Mouse (Mus musculus): ENCODE data around the gene Cct5.
"Not testable (repeated sequence)": the region's sequence is repeated elsewhere in the genome, so short reads cannot be mapped to it uniquely, and the experiment has no call there.

The Cct5 gene

GRCm38 (mm10) chr15:31601279-31601645, 342 bp downstream of the Cct5 start:
- DNase-seq (ENCODE audit: extremely low read depth, low read depth): no peak

- no peak for DNase-seq (ENCODE audit: extremely low read depth, low read depth)
These were observed 1.8 kb downstream of the Cct5 start for GRCm38 (mm10) chr15:31599834-31600233.

- no peak for DNase-seq (ENCODE audit: extremely low read depth, low read depth)
These were observed 6.0 kb downstream of the Cct5 start for GRCm38 (mm10) chr15:31595651-31596050.

- DNase-seq (ENCODE audit: extremely low read depth, low read depth): no peak
These were observed 7.3 kb downstream of the Cct5 start for GRCm38 (mm10) chr15:31594260-31594659.

- DNase-seq (ENCODE audit: extremely low read depth, low read depth): no peak
These were observed 9.1 kb downstream of the Cct5 start for GRCm38 (mm10) chr15:31592531-31592930.

- no peak for DNase-seq (ENCODE audit: extremely low read depth, low read depth)
These were observed 11.4 kb downstream of the Cct5 start for GRCm38 (mm10) chr15:31590176-31590575.

GRCm38 (mm10) chr15:31588989-31589640, 12.5 kb downstream of the Cct5 start:
- no peak for DNase-seq (ENCODE audit: extremely low read depth, low read depth)

- DNase-seq (ENCODE audit: extremely low read depth, low read depth): no peak
These were observed 13.8 kb downstream of the Cct5 start for GRCm38 (mm10) chr15:31587789-31588188.

GRCm38 (mm10) chr15:31586519-31586918, 15.1 kb downstream of the Cct5 start:
- peak; percentile 85 for DNase-seq (ENCODE audit: extremely low read depth, low read depth)

- DNase-seq (ENCODE audit: extremely low read depth, low read depth): no peak
These were observed 15.5 kb downstream of the Cct5 start for GRCm38 (mm10) chr15:31586088-31586487.

- no peak for DNase-seq (ENCODE audit: extremely low read depth, low read depth)
These were observed 16.4 kb downstream of the Cct5 start for GRCm38 (mm10) chr15:31585238-31585637.

- DNase-seq (ENCODE audit: extremely low read depth, low read depth): no peak
These were observed 18.1 kb downstream of the Cct5 start for GRCm38 (mm10) chr15:31583304-31584085.

GRCm38 (mm10) chr15:31581086-31581485, 20.5 kb downstream of the Cct5 start:
- DNase-seq (ENCODE audit: extremely low read depth, low read depth): not testable (repeated sequence)

- DNase-seq (ENCODE audit: extremely low read depth, low read depth): no peak
These were observed 25.5 kb downstream of the Cct5 start for GRCm38 (mm10) chr15:31576076-31576475.

- no peak for DNase-seq (ENCODE audit: extremely low read depth, low read depth)
These were observed 27.9 kb downstream of the Cct5 start for GRCm38 (mm10) chr15:31573692-31574091.

- DNase-seq (ENCODE audit: extremely low read depth, low read depth): peak; percentile 44
These were observed 28.3 kb downstream of the Cct5 start for GRCm38 (mm10) chr15:31573287-31573686.

GRCm38 (mm10) chr15:31571906-31572722, 29.5 kb downstream of the Cct5 start:
- DNase-seq (ENCODE audit: extremely low read depth, low read depth): no peak

- DNase-seq (ENCODE audit: extremely low read depth, low read depth): no peak
These were observed 30.6 kb downstream of the Cct5 start for GRCm38 (mm10) chr15:31570959-31571358.

GRCm38 (mm10) chr15:31569325-31570022, 32.1 kb downstream of the Cct5 start:
- no peak for DNase-seq (ENCODE audit: extremely low read depth, low read depth)

- DNase-seq (ENCODE audit: extremely low read depth, low read depth): no peak
These were observed 33.0 kb downstream of the Cct5 start for GRCm38 (mm10) chr15:31568581-31568996.

GRCm38 (mm10) chr15:31567431-31567830, 34.2 kb downstream of the Cct5 start:
- DNase-seq (ENCODE audit: extremely low read depth, low read depth): no peak

All from MEL-GATA-1-ER (cell line).